Mouse (Mus musculus): Measurements from ENCODE around the gene 6330403K07Rik. TPM values are rescaled to one million over a fixed set of nuclear protein-coding genes. Genes with fewer than 3 reads are reported as not detected.

Gene 6330403K07Rik
- polyA plus RNA-seq, 1 experiment from 2014 or later: 270 TPM

Other genes with a start within 250 kb of the 6330403K07Rik start
- not detected in 2 replicates for gene Scimp, start 220.9 kb downstream of the 6330403K07Rik start, polyA plus RNA-seq (2016; fragmentation: Nextera tagmentation; extraction: Ambion mirVana)
- 43.9 and 45.9 TPM in 2 replicates for gene Rabep1, start 188.7 kb downstream of the 6330403K07Rik start, polyA plus RNA-seq (2016; fragmentation: Nextera tagmentation; extraction: Ambion mirVana)
- 134 TPM in 2 replicates for gene Nup88, start 63.5 kb downstream of the 6330403K07Rik start, polyA plus RNA-seq (2016; fragmentation: Nextera tagmentation; extraction: Ambion mirVana)
- 71.3 and 73.8 TPM in 2 replicates for gene Rpain, start 63.3 kb downstream of the 6330403K07Rik start, polyA plus RNA-seq (2016; fragmentation: Nextera tagmentation; extraction: Ambion mirVana)
- gene C1qbp, start 50.5 kb downstream of the 6330403K07Rik start, polyA plus RNA-seq (2016; fragmentation: Nextera tagmentation; extraction: Ambion mirVana): 254 and 255 TPM in 2 replicates
- gene Dhx33, start 29.1 kb downstream of the 6330403K07Rik start, polyA plus RNA-seq (2016; fragmentation: Nextera tagmentation; extraction: Ambion mirVana): 27.2 TPM in 2 replicates
- 57.5 and 58.0 TPM in 2 replicates for gene Mis12, start 13.9 kb downstream of the 6330403K07Rik start, polyA plus RNA-seq (2016; fragmentation: Nextera tagmentation; extraction: Ambion mirVana)
- 42.1 and 44.0 TPM in 2 replicates for gene Derl2, start 13.7 kb downstream of the 6330403K07Rik start, polyA plus RNA-seq (2016; fragmentation: Nextera tagmentation; extraction: Ambion mirVana)
- 0.04 TPM in 1 of 2 replicates, not detected in the other for gene Nlrp1a, start 111.2 kb upstream of the 6330403K07Rik start, polyA plus RNA-seq (2016; fragmentation: Nextera tagmentation; extraction: Ambion mirVana)
- gene Nlrp1b, start 197.2 kb upstream of the 6330403K07Rik start, polyA plus RNA-seq (2016; fragmentation: Nextera tagmentation; extraction: Ambion mirVana): 0.09 TPM in 1 of 2 replicates, not detected in the other